Mouse (Mus musculus) ovary, adult 10 weeks (tissue): ENCODE results near the gene Obscn. TPM values are rescaled to one million over a fixed set of nuclear protein-coding genes. Genes with fewer than 3 reads are reported as not detected.

ENCODE experiments used
- polyA plus RNA-seq: library from polyadenylated mRNA; stranded (reverse); fragments of 350-450 nt; fragmentation: Illumina TruSeq; extraction: RNeasy Lipid Tissue Mini Kit (QIAGEN cat#74804); gene quantifications from one replicate; pipeline ENCODE4 v1.2.3, GENCODE M21; 2014

The Obscn gene
- polyA plus RNA-seq = not detected

DNA sequence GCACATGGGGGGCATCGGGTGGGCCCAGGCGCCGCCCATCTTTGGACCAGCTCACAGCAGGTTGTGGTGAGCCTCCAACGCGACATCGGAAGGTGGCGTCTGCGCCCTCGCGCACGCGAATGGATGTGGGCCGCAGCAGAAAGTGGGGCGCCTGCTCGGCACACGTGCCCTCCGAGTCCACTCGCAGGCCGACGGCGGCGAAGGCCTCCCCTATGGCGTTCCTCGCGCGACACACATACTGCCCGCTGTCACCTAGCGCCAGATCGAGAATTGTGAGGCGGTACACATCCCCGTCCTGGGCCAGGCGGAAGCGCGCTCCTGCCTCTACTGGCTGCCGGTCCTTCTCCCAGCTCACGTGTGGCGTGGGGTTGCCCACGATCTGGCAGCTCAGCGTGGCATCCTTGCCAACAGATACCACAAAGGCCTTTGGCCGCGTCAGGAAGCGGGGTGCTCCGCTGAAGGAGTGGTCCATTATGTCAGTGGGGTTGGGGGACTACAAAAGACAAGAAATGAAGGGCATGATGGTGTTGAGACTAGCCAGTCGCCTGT, at the start of gene Obscn:
TSS of gene Obscn (minus strand) at position 499 of the 549 bp plus-strand sequence.

DNA sequence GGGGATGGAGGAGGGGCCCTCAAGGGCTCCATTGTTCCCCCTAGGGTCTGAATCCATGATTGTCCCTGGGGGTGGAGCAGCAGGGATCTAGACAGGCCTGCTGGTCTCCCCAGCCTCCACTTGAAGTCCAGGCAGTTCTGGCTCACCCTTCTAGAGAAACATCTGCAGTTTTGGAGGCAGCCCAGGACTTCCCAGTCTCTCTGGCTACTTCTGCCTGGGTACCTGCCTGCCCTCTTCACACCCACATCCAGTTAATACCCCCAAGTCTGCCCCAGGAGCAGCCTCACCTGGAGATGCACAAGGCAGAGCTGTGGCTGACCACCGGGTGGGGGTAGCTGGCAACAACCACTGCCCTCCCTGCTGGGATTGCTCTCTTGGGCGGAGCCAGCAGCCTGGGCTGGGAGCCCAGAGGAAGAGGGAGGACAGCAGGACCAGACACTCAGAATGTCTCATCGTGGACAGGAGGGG, 46.7 kb upstream of the Obscn start, which contains the start of gene Gjc2:
TSS of gene Gjc2 (minus strand) at position 350 of the 468 bp plus-strand sequence.

DNA sequence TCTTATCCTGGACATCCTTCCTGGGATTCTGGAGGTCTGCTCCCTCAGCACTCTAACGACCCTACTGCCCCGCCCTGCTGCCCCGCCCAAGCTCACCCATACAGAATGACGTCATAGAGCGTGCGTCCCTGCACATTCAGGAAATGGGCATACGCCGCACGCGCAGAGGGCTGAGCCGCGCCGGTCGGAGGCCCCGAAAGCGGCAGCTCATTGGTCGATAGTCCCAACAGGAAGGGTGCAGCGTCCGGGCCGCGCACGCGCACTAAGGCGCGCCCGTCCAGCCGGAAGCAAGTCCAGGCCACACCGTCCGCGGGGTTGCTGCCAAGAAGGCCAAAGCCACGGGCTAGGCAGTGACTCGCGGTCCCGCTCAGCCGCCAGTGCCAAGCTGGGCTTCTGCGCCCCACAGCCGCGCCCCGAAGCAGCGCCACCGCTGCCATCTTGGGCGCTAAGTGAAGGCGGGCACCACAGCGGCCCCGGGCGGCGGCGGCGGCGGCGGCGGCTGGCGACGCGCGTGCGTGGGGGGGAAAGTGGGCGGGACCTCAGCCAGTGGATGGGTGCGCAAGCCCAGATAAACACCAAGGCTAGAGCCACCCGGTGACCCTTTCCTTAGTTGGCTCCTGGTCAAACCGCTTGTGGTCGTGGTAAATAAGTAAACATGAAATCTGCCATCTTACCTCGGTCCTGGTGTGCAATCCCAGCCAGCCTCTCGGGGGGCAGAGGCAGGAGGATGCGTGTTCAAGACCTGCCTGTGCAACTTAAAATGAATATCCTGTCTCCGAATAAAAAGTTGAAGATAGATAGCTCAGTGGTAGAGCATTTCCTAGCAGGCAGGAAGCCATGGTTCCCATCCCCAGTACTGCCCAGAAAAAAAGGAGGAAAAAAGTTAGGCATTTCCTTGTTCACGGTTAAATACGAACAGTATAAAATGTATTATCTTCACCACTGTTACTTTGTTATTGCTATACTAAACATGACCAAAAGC, 27.3 kb upstream of the Obscn start, which contains the start of gene Iba57:
TSS of gene Iba57 (minus strand) at position 485 of the 982 bp plus-strand sequence.

DNA sequence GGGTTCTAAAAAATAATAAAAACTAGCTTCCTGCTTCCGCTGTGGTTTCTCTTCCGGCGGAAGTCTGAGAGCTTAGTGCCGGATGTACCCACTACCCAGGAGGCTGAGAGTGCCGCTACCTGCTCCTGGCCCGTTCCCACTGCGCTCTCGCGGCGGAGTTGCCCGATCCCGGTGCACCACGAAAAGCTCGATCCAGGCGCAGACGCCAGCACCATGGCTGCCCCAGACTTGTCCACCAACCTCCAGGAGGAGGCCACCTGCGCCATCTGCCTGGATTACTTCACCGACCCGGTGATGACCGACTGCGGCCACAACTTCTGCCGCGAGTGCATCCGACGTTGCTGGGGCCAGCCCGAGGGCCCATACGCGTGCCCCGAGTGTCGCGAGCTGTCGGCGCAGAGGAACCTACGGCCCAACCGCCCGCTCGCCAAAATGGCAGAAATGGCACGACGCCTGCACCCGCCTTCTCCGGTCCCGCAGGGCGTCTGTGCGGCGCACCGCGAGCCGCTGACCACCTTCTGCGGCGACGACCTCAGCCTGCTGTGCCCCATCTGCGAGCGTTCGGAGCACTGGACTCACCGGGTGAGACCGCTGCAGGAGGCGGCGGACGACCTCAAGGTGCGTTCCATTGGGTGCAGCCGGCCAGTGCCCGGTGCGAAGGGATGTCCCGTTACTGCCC, 158.0 kb downstream of the Obscn start, which contains the start of gene Trim11:
TSS of gene Trim11 (plus strand) at position 67 of the 679 bp plus-strand sequence.

DNA sequence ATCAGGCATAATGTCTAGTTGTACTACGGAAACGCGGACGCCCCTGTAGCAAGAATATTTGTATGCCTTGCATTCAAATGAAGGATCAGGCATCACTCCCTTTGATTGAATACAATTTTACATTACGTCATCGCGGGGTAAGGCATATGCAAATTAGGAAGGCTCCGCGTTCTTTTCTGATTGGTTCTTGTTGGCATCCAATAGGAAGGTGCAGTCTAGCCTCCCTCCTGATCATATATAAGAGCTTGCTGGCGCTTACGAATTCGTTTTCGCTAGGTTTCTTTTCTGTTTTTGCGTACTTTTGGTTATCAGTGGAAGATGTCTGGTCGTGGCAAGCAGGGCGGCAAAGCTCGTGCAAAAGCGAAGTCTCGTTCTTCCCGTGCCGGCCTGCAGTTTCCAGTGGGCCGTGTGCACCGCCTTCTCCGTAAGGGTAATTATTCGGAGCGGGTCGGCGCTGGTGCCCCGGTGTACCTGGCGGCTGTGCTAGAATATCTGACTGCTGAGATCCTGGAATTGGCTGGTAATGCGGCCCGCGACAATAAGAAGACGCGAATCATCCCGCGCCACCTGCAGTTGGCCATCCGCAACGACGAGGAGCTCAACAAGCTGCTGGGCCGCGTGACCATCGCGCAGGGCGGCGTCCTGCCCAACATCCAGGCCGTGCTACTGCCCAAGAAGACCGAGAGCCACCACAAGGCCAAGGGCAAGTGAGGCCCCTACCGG, 181.6 kb downstream of the Obscn start, which contains the start of the genes Hist3h2a and Trim17:
TSS of gene Hist3h2a (plus strand) at position 266 of the 723 bp plus-strand sequence.
TSS of gene Trim17 (plus strand) at position 266 of the 723 bp plus-strand sequence.

DNA sequence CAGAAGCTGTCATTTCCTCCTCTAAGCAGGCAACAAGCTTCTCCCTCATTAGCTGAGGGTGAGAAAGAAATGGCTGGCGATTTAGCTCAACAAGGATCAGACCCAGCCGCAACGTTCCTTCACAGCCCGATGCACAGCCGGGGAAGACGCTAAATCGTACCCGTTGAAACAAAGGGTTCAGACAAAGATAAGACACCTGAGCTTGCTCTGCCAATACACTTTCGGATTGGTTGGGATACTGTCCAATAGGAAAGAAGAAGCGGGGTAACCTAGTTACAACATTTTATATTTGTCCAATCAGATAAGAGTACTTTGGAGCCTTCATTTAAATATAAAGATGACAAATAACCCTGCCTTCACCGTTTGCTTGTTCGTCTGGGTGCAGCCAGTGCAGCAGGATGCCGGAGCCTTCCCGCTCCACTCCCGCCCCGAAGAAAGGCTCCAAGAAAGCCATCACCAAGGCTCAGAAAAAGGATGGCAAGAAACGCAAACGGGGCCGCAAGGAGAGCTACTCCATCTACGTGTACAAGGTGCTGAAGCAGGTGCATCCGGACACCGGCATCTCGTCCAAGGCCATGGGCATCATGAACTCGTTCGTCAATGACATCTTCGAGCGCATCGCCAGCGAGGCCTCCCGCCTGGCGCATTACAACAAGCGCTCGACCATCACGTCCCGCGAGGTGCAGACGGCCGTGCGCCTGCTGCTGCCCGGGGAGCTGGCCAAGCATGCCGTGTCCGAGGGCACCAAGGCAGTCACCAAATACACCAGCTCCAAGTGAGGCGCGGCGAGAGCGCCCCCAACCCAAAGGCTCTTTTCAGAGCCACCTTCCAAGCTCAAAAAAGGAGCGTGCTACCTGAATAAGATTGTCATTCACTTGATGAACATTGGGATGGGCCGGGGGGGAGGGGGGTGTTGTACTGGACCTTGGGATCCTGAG, 187.4 kb downstream of the Obscn start, which contains the start of gene Hist3h2ba:
TSS of gene Hist3h2ba (plus strand) at position 379 of the 938 bp plus-strand sequence.

Other genes starting within 250 kb of the Obscn start
- gene Zfp39, start 232.2 kb downstream of the Obscn start, polyA plus RNA-seq = 12.8 TPM
- gene Btnl10, start 218.5 kb downstream of the Obscn start, polyA plus RNA-seq = not detected
- 10.8 TPM for gene Rnf187, start 197.5 kb downstream of the Obscn start, polyA plus RNA-seq
- not detected for gene Hist3h2ba, start 187.5 kb downstream of the Obscn start, polyA plus RNA-seq
- gene Hist3h2a, start 181.7 kb downstream of the Obscn start, polyA plus RNA-seq = 9.8 TPM
- 0.14 TPM for gene Trim17, start 181.7 kb downstream of the Obscn start, polyA plus RNA-seq
- gene Trim11, start 158.3 kb downstream of the Obscn start, polyA plus RNA-seq = 0.57 TPM
- gene Iba57, start 27.3 kb upstream of the Obscn start, polyA plus RNA-seq = 1.6 TPM
- not detected for gene Gjc2, start 46.8 kb upstream of the Obscn start, polyA plus RNA-seq
- gene Guk1, start 55.8 kb upstream of the Obscn start, polyA plus RNA-seq = 2.0 TPM
- gene Mrpl55, start 66.1 kb upstream of the Obscn start, polyA plus RNA-seq = 12.1 TPM
- gene 2310033P09Rik, start 71.9 kb upstream of the Obscn start, polyA plus RNA-seq = 1.9 TPM
- 221 TPM for gene Arf1, start 91.9 kb upstream of the Obscn start, polyA plus RNA-seq
- not detected for gene Wnt3a, start 154.3 kb upstream of the Obscn start, polyA plus RNA-seq
- 0.94 TPM for gene Wnt9a, start 170.5 kb upstream of the Obscn start, polyA plus RNA-seq
- gene Prss38, start 239.3 kb upstream of the Obscn start, polyA plus RNA-seq = not detected